Mouse (Mus musculus) adrenal gland, postnatal 25 days (tissue): ENCODE results near the gene Mep1a. TPM values are rescaled to one million over a fixed set of nuclear protein-coding genes. Genes with fewer than 3 reads are reported as not detected.

ENCODE experiments used
- DNase-seq: peaks from one replicate; pipeline ENCODE4 v3.0.0; 2021; ENCODE audit warnings: mixed read lengths
- total RNA-seq: library from RNA; stranded (reverse); gene quantifications from 2 replicates; pipeline ENCODE4 v1.2.3, GENCODE M21; 2021

Gene Mep1a
- total RNA-seq, 1 experiment from 2014 or later: not detected

GRCm38 (mm10) chr17:43477621-43478020 is 25.0 kb downstream of the Mep1a start:
- no peak for DNase-seq

- DNase-seq: no peak
Measured at GRCm38 (mm10) chr17:43474775-43475174, 27.8 kb downstream of the Mep1a start.

- no peak for DNase-seq
Measured at GRCm38 (mm10) chr17:43472558-43472957, 30.1 kb downstream of the Mep1a start.

GRCm38 (mm10) chr17:43470039-43470438 is 32.6 kb downstream of the Mep1a start:
- no peak for DNase-seq

GRCm38 (mm10) chr17:43460245-43461181 is 42.1 kb downstream of the Mep1a start:
- DNase-seq: peak; percentile 59

GRCm38 (mm10) chr17:43459737-43460230 is 42.8 kb downstream of the Mep1a start:
- DNase-seq: no peak

- DNase-seq: peak; percentile 73
Measured at GRCm38 (mm10) chr17:43458598-43458997, 44.0 kb downstream of the Mep1a start.

- no peak for DNase-seq
Measured at GRCm38 (mm10) chr17:43451216-43451615, 51.4 kb downstream of the Mep1a start.

GRCm38 (mm10) chr17:43434485-43434884 is 68.1 kb downstream of the Mep1a start:
- no peak for DNase-seq

- peak; percentile 15 for DNase-seq
Measured at GRCm38 (mm10) chr17:43431692-43432091, 70.9 kb downstream of the Mep1a start.

Other genes starting within 250 kb of the Mep1a start
- not detected in 2 replicates for gene Adgrf1, start 232.5 kb downstream of the Mep1a start, total RNA-seq
- gene Adgrf5, start 142.4 kb downstream of the Mep1a start, total RNA-seq: 67.3 and 88.0 TPM in 2 replicates
- not detected in 2 replicates for gene Ankrd66, start 40.8 kb upstream of the Mep1a start, total RNA-seq
- 8.3 and 9.9 TPM in 2 replicates for gene Pla2g7, start 65.3 kb upstream of the Mep1a start, total RNA-seq
- not detected in 2 replicates for gene Tdrd6, start 127.5 kb upstream of the Mep1a start, total RNA-seq
- 6.3 and 6.6 TPM in 2 replicates for gene Slc25a27, start 164.4 kb upstream of the Mep1a start, total RNA-seq
- 4.2 and 5.1 TPM in 2 replicates for gene Cyp39a1, start 164.6 kb upstream of the Mep1a start, total RNA-seq